Mouse (Mus musculus) mouse embryonic stem cell (cell line): ENCODE results near the gene Olfr718-ps1.

Experiments used
- in situ Hi-C, 2 experiments: fragments of 300-500 bp; cut with MboI; formaldehyde crosslinking; loops; 1 replicate in 1 of 2; 3 replicates in 1 of 2; pipeline ENCODE4 v1.14.3; 2019 to 2020; ENCODE audit warnings: low sequenced_read_pairs in 2 of 2, low pct_unique_long_range_greater_than_20kb in 1 of 2, mixed read lengths in 1 of 2; ENCODE audit not compliant: unreplicated experiment in 1 of 2

Gene Olfr718-ps1

DNA sequence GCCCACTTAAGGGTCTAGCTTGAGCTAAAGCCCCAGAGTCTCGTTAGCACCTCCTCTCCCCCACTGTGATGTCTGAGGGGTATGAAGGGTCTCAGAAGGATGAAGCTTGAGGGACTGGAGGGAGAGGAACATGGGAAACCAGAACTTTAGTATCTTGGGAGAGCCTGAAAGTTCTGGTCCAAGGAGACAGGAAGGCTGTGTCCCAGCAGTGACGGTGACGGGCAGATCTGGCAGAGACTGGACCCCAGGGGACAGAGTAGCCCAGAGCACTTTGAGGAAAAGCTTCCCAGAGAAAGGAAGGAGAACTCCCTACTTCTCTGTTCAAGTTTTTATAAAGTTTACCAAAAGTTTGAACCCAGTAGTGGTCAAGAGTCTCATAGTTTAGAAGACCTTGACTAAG lies at the start of gene Olfr718-ps1:
TSS of gene Olfr718-ps1 (minus strand) at position 101 of the 400 bp plus-strand sequence.
- in situ Hi-C loops: no loop called here

DNA sequence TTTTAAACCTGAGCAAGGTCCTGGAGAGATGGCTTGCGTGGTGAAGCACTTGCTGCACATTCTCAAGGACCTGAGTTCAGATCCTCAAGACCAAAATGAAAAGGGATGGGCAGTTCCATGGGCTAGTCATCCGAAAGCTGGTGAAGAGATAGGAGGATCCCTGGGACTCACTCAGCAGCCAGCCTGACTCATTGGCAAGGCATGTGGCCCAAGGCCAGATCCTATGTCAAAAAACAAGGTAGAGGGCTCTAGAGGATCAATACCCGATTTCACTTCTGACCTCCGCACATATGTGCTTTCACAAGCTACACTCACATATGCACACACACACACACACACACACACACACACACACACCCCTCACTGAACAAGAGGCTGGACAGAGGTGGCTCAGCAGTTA lies 49.1 kb upstream of the Olfr718-ps1 start:
- in situ Hi-C loops: loop anchor here in 1 of 2 experiments (25.0 kb wide), 1 partner anchor 91 kb away; the partner anchor contains the start of gene Zfp853

DNA sequence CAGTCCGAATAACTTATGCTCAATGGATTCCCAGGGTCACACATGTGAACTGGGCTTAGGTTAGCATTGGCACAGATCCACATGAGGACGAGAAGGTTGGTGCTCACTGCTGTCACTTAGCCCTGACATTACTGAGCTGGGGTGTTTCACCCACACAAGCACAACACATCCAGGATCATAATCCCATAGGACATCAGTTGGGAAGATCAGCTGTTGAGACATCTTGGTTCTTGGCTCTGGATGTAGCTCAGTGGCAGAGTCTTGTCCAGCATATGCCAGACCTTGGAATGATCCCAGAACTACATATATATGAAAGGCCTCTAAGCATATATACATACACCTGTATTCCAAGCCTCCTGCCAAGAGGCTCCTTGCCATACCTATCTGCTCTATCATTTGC lies 47.8 kb upstream of the Olfr718-ps1 start:
- in situ Hi-C loops: loop anchor here in 1 of 2 experiments (25.0 kb wide), 1 partner anchor 92 kb away; the partner anchor contains the start of gene Zfp853

DNA sequence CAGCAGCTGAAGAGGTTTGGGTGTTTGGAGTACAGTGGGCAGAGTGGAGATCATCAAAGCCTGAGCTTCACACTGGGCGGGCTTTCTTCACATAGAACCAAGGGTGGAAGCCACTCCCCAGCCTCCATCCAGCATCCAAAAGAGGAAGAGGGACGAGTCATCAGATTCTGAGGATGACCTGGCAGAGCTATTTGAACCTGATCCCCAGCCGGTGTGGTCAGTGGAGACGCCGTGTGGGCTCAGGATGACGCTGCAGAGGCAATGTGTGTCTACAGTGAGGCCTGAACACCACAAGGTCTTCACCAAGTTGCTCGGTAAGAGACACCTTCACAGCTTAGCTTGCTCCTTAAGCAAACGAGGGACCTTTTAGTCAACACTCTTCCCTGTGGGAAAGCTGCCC lies 47.4 kb upstream of the Olfr718-ps1 start:
- in situ Hi-C loops: loop anchor here in 1 of 2 experiments (25.0 kb wide), 1 partner anchor 93 kb away; the partner anchor contains the start of gene Zfp853

DNA sequence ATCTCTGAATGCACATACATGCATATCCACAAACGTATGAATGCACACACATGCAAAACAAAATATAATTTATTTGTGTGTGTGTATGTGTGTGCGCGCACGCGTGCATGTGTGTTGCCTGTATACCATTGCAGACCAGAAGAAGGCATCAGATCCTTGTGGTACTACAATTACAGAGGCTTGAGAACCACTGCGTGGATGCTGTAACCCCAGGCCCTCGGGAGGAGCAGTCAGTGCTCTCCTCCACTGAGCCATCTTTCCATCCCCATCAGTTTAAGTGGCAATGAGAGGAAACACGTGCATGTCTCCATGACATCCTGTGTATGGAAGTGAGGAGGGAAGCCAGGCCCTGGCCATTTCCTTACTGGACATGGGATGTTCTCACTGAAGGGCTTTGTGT lies 45.4 kb upstream of the Olfr718-ps1 start:
- in situ Hi-C loops: loop anchor here in 1 of 2 experiments (25.0 kb wide), 1 partner anchor 94 kb away; the partner anchor contains the start of gene Zfp853

DNA sequence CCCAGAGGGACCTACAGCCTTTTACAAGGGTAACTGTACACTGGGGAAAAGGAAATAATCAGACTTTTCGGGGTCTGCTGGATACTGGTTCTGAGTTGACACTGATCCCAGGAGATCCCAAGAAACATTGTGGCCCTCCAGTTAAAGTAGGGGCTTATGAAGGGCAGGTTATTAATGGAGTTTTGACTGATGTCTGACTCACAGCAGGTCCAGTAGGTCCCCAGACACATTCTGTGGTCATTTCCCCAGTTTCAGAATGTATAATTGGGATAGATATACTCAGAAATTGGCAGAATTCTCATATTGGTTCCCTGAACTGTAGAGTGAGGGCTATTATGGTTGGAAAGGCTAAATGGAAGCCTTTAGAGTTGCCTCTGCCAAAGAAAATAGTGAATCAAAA lies 40.6 kb upstream of the Olfr718-ps1 start:
- in situ Hi-C loops: loop anchor here (10.0 to 25.0 kb wide), 2 partner anchors 47 to 99 kb away; partner anchors contain the start of genes Zfp12 (in 1 of the 2) and Zfp853 (in 1 of the 2)

DNA sequence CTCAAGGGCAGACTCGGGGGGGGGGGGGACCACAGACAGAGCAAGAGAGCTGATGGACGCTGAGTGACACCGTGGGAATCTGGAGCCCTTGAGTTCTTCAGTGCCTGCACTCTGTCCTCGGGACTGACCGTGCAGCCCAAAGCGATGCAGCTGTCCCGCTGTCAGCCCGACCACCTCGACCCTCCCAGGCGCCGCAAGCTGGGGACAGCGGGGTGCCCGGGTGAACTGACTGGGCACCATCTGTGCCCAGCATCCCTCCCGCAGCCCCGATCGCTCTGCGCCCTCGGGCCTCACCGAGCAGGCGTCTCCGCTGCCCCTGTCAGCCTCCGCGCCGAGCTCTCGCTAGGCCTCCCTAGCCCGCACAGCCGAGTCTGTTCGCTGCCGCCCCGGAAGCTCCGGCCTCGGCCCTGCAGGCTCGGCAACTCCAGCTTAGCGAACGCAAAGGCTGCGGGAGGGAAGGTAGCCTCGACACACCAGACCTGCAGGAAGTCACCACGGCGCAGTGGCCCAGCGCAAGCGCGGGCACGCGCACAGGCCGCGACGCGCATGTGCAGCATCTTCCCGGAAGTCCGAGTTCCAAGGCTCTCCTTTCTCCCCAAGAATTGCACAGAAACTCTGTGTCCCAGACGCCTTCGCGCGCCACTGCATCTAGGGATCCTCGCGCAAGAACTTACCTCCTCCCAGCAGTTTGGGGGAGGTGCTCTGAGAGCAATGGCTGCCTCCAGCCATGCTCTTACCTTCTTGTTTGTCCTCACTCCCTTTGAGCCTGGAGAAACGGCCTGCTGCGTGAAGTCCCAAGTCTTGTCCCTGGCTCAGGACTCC lies 33.1 kb upstream of the Olfr718-ps1 start, which contains the start of the genes Rbak and Spdye4b:
TSS of gene Rbak (minus strand) at position 521 of the 822 bp plus-strand sequence.
TSS of gene Spdye4b (plus strand) at position 763 of the 822 bp plus-strand sequence.
- in situ Hi-C loops: loop anchor here (10.0 to 25.0 kb wide), 2 partner anchors 54 to 107 kb away; partner anchors contain the start of genes Zfp12 (in 1 of the 2) and Zfp853 (in 1 of the 2)

DNA sequence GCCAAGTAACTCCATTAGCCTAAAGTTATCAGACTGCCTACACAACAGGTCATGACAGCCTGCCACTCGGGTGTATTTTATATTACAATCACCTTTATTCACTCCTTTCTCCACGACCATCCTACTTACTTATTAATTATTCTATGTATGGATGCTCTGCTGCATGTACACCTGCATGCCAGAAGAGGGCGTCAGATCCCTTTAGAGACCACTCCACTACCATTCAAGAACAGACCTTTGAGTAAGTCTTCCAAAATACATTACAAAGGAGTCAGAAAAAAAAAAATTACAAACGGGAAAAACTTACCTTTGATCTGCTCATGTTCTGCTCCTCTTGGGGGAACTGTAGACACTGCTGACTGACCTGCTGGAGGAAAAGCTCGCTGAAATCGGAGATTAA lies 31.8 kb upstream of the Olfr718-ps1 start:
- in situ Hi-C loops: loop anchor here in 1 of 2 experiments (25.0 kb wide), 1 partner anchor 108 kb away; the partner anchor contains the start of gene Zfp853

DNA sequence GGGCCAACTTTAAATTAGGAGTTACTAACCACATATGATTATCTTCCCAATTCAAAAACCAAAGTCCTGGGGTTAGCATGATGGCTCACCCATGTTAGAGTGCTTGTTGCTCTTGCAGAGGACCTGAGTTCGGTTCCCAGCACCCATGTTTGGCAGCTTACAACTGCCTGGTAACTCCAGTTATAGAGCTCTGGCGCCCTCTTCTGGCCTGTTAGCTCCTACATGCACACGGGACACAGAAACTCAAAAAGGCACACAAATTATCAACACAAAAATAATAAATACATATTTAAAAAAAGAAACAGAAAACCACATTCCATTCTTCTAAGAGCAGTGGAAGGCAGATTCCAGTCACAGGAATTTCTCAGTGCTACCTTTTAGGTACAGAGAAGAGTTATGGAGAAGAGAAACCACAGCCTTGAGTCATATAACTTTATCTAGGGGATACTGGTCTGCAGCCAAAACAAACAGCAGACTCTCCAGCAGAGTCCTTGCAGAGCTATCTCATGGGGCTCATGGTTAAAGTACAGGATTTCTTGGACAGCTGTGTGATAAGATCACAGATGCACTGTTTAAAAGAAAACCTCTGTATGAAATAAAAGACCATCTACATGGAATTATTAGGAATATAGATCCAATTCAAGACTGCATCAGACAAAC lies 30.3 kb upstream of the Olfr718-ps1 start:
- in situ Hi-C loops: loop anchor here in 1 of 2 experiments (25.0 kb wide), 1 partner anchor 110 kb away; the partner anchor contains the start of gene Zfp853

DNA sequence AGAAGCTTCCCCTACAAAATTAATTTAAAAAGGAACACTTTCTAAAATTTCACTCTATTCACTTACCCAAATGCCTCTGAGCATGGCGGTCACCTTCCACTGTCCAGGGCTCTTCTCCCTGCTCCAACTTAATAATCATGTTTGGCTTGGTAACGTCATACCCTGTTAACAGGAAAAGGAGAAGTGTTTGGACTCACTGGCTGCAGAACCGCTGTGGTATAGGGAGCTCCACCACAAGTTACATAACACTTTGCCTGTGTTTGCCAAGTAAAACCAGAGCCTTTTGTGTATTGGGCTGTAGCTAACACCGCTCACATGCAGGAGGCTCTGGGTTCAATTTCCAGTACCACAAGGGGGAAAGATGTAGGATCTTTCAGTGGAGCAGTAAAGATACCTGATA lies 28.6 kb upstream of the Olfr718-ps1 start:
- in situ Hi-C loops: loop anchor here in 1 of 2 experiments (25.0 kb wide), 1 partner anchor 111 kb away; the partner anchor contains the start of gene Zfp853

DNA sequence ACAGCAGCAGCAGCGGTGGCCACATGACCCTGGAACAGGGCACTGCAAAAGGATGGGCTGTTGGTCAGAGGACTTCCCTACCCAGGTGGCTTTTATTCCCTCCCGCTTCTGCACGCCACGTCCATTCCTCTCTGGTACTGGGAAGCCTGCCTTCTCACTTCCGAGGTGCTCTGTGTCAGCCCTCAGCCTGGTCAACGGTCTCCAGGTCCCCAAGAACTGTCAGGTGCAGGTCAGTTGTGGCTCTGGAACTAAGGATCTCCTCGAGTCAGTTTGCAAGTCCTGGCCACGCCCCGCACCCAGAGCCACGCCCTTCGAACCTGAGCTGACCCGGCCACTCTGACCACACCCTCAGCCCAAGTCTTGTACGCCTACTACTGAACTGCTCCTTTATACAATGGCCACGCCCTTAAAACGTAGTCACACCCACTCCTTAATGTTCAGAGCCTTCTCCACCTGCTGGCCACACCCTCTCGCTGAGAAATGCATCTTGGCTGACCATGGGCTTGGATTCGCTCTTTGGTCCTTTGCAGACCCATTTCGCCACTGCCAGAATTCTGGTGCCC lies 18.2 kb upstream of the Olfr718-ps1 start:
- in situ Hi-C loops: no loop called here

DNA sequence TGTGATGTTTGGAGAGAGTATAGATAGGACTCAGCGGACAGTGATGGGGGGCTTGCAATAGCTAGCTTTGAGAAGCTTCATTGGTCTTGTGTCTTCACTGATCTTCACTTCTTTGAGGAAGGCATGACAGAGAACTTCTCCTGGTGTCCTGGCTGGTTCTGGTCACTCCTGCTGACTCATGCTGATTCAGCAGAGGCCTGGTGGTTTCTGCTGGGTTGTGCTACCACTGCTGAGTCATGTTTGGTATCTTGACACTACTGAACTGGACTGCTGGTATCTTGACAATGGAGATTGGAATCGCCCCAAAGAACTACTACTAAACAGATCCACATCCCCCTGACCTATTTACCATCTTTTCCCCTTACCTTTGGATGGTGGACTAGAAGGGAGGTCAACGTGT lies 8.2 kb upstream of the Olfr718-ps1 start:
- in situ Hi-C loops: no loop called here

DNA sequence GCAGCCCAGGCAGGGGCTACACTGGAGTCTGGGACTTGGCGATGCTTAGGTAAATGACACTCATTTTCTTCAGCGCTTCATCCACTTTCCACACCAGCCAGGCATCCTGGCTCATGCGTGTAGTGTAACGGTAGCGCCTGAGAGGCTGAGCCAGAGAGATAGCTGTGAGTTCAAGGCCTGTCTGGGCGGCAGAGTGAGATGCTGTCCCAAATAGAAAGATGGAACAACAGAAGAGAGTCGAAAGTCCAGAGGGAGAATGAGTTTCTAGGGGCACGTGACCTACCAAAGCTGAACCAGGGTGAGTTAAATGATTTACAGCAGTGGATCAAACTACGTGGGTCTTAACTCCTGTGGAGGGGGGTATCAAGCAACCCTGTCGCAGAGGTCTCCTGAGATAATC lies 6.4 kb upstream of the Olfr718-ps1 start:
- in situ Hi-C loops: no loop called here

DNA sequence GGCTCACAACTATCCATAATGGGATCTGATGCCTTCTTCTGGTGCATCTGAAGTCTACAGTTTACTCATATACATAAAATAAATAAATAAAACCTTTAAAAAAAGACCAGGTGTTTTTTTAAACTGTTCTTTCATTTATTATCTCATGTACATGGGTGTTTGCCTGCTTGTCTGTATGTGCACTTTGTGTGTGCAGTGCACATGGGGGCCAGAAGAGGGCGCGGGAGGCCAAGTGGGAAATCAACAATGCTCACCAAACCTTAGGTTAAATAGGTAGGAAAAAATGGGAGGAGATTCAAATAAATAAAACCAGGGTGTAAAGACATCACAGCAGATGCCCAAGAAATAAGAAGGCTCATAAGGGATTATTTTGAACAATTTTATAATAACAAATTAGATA lies 2.7 kb upstream of the Olfr718-ps1 start:
- in situ Hi-C loops: no loop called here

DNA sequence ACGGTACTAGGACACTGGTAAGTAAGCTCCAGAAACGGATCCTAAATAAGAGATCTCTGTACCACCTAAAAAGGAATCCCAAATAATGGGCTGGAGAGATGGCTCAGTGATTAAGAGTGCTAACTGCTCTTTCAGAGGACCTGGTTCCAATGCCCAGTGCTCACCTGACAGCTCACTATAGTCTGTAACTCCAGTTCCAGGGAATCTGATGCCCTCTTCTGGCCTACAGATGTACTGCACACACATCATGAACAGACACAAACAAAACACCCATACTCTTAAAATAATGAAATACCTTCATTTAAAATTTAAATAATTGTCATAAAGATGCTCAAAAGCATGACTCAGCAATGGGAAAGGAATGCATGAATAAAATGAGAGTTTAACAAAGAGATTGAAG lies 2.2 kb upstream of the Olfr718-ps1 start:
- in situ Hi-C loops: no loop called here

DNA sequence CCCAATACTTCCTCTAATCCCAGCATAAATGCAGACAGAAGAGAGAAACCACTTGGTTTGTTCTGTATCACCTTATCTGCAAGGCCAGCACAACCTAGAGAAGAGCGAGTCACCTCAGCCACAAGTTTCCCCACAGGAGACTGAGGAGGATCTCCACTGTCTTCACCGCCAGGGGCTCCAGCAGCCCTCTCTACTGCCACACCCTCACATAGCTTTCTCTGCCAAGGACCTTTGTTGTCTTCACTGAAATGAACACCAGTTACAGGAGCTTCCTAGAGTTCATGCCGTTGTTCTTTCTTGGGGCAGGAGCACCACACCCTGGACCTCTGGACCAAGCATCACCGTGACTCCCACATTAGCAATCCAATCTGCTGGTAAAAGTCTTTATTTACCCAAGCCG lies 1.3 kb upstream of the Olfr718-ps1 start:
- in situ Hi-C loops: no loop called here

DNA sequence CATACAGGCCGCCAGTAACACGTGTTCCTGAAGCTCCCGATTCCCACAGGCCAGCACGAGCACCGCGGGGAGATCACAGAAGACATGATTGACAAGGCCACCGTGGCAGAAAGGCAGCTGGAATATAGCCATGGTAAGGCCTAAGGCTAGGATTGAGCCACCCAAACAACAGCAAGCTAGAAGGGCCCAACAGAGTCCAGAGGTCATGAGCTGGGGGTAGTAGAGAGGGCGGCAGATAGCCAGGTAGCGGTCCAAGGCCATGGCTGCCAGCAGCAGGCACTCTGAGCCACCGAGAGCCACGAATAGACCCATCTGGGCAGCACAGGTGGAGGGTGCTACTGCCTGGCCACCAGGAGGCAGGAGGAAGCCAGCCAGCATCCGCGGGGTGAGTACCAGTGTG lies 9.8 kb downstream of the Olfr718-ps1 start:
- in situ Hi-C loops: no loop called here

DNA sequence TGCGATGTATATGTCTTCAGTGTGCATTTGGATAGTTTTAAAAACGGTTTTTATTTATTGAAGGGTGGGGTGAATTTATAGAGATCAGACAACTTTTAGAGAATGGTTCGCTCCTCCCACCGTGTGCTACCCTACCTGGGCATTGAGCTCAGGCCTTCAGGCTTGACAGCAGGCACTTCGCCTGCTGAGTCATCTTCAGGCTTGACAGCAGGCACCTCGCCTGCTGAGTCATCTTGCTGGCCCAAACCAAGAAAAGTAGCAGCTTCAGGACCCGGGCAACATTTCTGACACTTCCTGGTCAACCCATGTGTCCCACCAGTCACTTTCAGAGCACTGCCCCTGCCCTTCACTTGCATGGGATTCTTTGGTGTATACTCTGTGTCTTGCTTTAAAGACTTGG lies 12.3 kb downstream of the Olfr718-ps1 start:
- in situ Hi-C loops: no loop called here
